Mouse (Mus musculus) heart, adult 18-20 months (tissue): ENCODE measurements around the gene Cnnm2. TPM values are rescaled to one million over a fixed set of nuclear protein-coding genes. Genes with fewer than 3 reads are reported as not detected.

Experiments
- DNase-seq, 2 experiments: peaks; one replicate each; pipeline ENCODE4 v3.0.0; 2021 to 2022; ENCODE audit warnings: mixed read lengths in 1 of 2
- total RNA-seq, 2 experiments: library from RNA; stranded (reverse); gene quantifications; 2 replicates each; pipeline ENCODE4 v1.2.3; 2021

The Cnnm2 gene
- total RNA-seq, 2 experiments from 2014 or later = 5.7 to 6.7 TPM

DNA sequence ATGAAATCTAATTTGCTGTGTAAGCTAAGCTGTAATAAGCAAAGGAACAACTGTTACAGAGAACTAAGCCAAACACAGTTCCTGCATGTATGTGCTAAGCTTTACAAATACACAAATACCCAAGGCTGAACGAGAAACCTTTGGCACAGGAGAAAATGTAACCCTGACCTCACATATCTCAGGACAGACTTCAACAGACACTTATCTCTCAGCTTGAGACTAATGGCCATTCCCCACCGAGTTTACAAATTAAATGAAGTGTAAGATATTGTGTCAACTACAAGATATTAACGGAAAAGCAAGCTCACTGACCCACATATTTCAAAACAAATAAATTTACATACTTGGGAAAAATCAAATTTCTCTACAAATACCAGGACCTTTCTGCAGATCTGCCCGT lies 166.7 kb downstream of the Cnnm2 start:
- DNase-seq = no peak

DNA sequence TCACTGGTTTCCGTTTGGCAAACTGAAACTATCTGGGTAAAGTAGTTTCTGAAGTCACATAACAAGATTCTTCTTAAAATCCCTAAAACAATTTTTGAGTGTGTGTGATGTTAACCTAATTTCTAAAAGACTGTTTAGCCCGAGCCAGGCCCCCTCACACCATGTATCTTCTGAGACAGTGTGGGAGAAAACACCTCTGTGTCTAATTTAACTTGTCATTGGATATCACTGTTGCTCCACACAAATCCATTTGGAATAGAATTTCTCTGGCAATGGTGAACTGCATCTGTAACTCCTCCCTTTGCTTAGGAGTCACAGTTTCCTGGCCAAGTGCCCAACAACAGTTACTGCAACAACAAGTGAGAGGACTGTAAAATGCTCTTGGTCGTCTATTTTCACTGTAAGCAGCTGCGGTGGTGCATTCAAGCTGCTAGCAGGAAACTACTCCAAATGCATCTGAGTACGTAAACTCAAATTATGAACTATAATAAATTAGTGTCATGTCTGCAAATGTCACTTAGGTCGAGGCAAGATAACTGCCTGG lies 167.7 kb downstream of the Cnnm2 start:
- DNase-seq = peak; percentile 92 to 93

Other genes starting within 250 kb of the Cnnm2 start
- gene Arl3, start 188.4 kb upstream of the Cnnm2 start, total RNA-seq = 10 to 100 TPM; 34.6 to 38.1 TPM
- 1 to 10 TPM; 2.0 to 2.8 TPM for gene Sfxn2, start 188.2 kb upstream of the Cnnm2 start, total RNA-seq
- gene Wbp1l, start 162.5 kb upstream of the Cnnm2 start, total RNA-seq = 10 to 100 TPM; 46.9 to 60.7 TPM
- gene Cyp17a1, start 88.4 kb upstream of the Cnnm2 start, total RNA-seq = not detected
- 1 to 10 TPM; 7.5 to 8.8 TPM for gene Borcs7, start 71.7 kb upstream of the Cnnm2 start, total RNA-seq
- 10 to 100 TPM; 90.6 to 94.2 TPM for gene As3mt, start 54.1 kb upstream of the Cnnm2 start, total RNA-seq